Mouse (Mus musculus) lung, postnatal 0 days (tissue): ENCODE results near the gene Stat1.

Experiments used
- CTCF ChIP-seq: IDR thresholded peaks from 2 replicates; pipeline ENCODE4 v1.5.1; 2016; ENCODE audit warnings: antibody characterized with exemption, mild to moderate bottlenecking
- EP300 ChIP-seq: IDR thresholded peaks from 2 replicates; pipeline ENCODE4 v1.6.1; 2016; ENCODE audit warnings: antibody characterized with exemption, mild to moderate bottlenecking, control low read depth

DNA sequence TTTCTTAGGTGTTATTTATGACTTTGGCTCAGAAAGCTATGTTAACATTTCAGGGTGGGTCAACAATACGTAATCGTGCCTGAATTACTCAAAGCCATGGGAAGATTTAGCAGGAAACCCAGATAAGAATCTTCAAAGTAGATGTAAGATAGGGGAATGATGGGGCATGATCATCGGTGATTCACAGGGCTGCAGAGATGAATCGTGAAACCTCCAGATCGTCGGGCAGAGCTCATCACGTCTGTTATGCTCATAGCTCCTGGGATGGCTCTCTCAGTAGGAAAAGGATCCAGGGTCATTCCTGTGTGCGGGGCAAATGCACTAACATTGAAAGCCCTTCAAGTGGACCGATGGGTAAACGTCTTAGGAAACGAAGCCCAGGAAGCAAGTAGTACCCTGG, 12.0 kb upstream of the Stat1 start:
- TF ChIP-seq CTCF (no peak), EP300 (no peak)
